Mouse (Mus musculus) G1E (cell line): ENCODE results near the gene Ctsa. TPM values are rescaled to one million over a fixed set of nuclear protein-coding genes. Genes with fewer than 3 reads are reported as not detected.
"Not testable (repeated sequence)": the region's sequence is repeated elsewhere in the genome, so short reads cannot be mapped to it uniquely, and the experiment has no call there.

Experiments
- ATAC-seq: 2 replicates; pipeline ENCODE4 v1.8.0; 2016; ENCODE audit warnings: mild to moderate bottlenecking; ENCODE audit not compliant: insufficient number of reproducible peaks, poor library complexity, low FRiP score, severe bottlenecking; ENCODE audit errors: extremely low read depth
- DNase-seq: peaks from one replicate; pipeline ENCODE4 v3.0.0; 2012; ENCODE audit warnings: low spot score
- H3K27me3 ChIP-seq: 2 replicates; pipeline ENCODE4 v1.6.1; 2012; ENCODE audit warnings: mild to moderate bottlenecking, low read length, inconsistent platforms; ENCODE audit not compliant: insufficient read depth
- H3K36me3 ChIP-seq: replicated peaks from 2 replicates; pipeline ENCODE3; 2012; ENCODE audit warnings: mild to moderate bottlenecking, inconsistent platforms
- H3K4me1 ChIP-seq: 2 replicates; pipeline ENCODE4 v1.6.1; 2012; ENCODE audit warnings: low read depth, low read length, inconsistent platforms, mixed read lengths; ENCODE audit not compliant: insufficient read depth
- H3K4me3 ChIP-seq: 2 replicates; pipeline ENCODE4 v1.5.1; 2012; ENCODE audit warnings: low read depth, mild to moderate bottlenecking, inconsistent platforms, low read length, moderate library complexity, mixed read lengths
- H3K9me3 ChIP-seq: replicated peaks from 2 replicates; pipeline ENCODE4 v1.6.1; 2012; ENCODE audit warnings: inconsistent platforms
- CTCF ChIP-seq: IDR thresholded peaks from 2 replicates; pipeline ENCODE4 v1.5.1; 2012; ENCODE audit warnings: low read depth, low read length, inconsistent platforms, mixed read lengths
- GATA1 ChIP-seq: IDR thresholded peaks from 2 replicates; pipeline ENCODE4 v1.6.1; 2012; ENCODE audit warnings: borderline replicate concordance, low read length, inconsistent platforms, mixed read lengths
- GATA2 ChIP-seq: IDR thresholded peaks from 2 replicates; pipeline ENCODE4 v1.6.1; 2012; ENCODE audit warnings: low read depth, low read length, inconsistent platforms, borderline replicate concordance
- POLR2AphosphoS5 ChIP-seq: IDR thresholded peaks from 2 replicates; pipeline ENCODE4 v1.6.1; 2012; ENCODE audit warnings: low read depth, low read length, inconsistent platforms; ENCODE audit not compliant: insufficient replicate concordance
- TAL1 ChIP-seq: conservative IDR thresholded peaks from 2 replicates; pipeline ENCODE4 v1.6.1; 2012; ENCODE audit warnings: low read depth, low read length, inconsistent platforms, mixed read lengths
- polyA plus RNA-seq: library from polyadenylated mRNA; stranded (reverse); fragments of >175 nt; gene quantifications from 2 replicates; pipeline ENCODE4 v1.2.3, GENCODE M21; 2012
- total RNA-seq, 2 experiments: library from RNA; stranded (forward) in 1 of 2; stranded (reverse) in 1 of 2; fragments of 200-1000 nt in 1 of 2; fragments of >200 nt in 1 of 2; fragmentation: Nextera tagmentation in 1 of 2; gene quantifications; 2 replicates each; pipeline ENCODE4 v1.2.3; 2014 to 2017

Ctsa gene
- total and polyA plus RNA-seq, 3 experiments = 24.7 to 68.2 (median 58.7) TPM

DNA sequence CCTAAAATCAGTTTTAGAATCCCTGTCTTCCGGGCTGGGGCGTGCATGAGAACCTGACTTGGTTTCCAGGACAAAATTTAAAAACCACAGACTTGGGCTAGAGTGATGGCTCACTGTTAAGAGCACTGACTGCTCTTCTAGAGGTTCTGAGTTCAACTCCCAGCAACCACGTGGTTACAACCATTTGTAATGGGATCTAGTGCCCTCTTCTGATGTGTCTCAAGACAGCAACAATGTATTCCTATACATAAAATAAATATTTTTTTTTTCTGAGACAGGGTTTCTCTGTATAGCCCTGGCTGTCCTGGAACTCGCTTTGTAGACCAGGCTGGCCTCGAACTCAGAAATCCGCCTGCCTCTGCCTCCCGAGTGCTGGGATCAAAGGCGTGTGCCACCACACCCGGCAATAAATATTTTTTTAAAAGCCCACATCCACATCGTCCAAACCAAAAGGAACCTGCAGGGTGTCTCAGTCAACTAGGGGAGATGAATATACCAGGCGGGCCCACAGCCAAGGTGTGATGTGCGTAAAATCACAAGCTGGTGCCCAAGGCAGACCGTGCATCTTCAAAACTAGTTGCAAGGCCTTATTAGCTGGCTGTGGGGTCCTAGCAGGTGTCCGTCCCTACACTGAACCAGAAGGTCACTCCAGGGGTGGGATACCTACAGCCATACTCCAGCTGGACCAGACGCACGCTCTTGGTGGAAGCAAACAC is 483 bp upstream of the Ctsa start:
- Histone ChIP-seq H3K27me3 (peaks cover 4% of the 10 kb centered on the region; the same call in 1 of the 2 replicates), H3K4me3 (no peak overlapping the region), H3K4me1 (peaks cover 26% of the 10 kb centered on the region), H3K36me3 (peaks cover 42% of the 10 kb centered on the region), H3K9me3 (no peaks in the 10 kb centered on the region)
- no peak for DNase-seq
- no peak for ATAC-seq
- no peak for TF ChIP-seq TAL1
- TF ChIP-seq POLR2AphosphoS5 = no peak
- no peak for TF ChIP-seq CTCF
- no peak for TF ChIP-seq GATA1
- TF ChIP-seq GATA2 = no peak

GRCm38 (mm10) chr2:164833314-164833959 is 764 bp downstream of the Ctsa start, which contains the start of gene Neurl2:
Gene Neurl2 (minus strand): TSS chr2:164833456.
- no peak for TF ChIP-seq GATA2
- no peak for TF ChIP-seq GATA1
- no peak for TF ChIP-seq CTCF
- no peak for TF ChIP-seq TAL1
- TF ChIP-seq POLR2AphosphoS5 = no peak
- Histone ChIP-seq H3K4me3 (peak within 1 kb of the TSS; percentile 80), H3K36me3 (peaks cover 41% of the 10 kb centered on the region), H3K27me3 (peaks cover 4% of the 10 kb centered on the region; the same call in 1 of the 2 replicates), H3K4me1 (peaks cover 26% of the 10 kb centered on the region), H3K9me3 (no peaks in the 10 kb centered on the region)
- peak; percentile 31 for ATAC-seq
- DNase-seq = peak; percentile 31

DNA sequence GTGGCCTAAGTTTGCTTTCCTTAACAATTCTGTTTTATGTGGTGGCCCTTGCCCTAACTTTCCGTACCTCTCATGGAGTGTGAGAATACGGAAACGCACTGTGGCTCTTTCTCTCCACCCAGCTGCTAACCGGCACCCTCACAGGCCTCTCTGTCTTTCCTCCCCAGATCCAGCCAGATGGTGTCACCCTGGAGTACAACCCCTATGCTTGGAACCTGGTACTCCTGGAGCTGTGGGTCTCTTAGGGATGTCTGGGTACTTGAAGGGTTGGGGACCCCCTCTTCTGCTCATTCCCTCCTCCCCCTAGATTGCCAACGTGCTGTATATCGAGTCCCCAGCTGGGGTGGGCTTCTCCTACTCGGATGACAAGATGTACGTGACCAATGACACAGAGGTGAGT is 1.9 kb downstream of the Ctsa start:
- no peaks in the 10 kb centered on the region for H3K9me3 ChIP-seq
- H3K27me3 ChIP-seq = peaks cover 4% of the 10 kb centered on the region; the same call in 1 of the 2 replicates
- peak overlapping the region; percentile 80 for H3K4me3 ChIP-seq
- TF ChIP-seq GATA2 = no peak
- no peak for TF ChIP-seq TAL1
- TF ChIP-seq POLR2AphosphoS5 = no peak
- no peak for TF ChIP-seq CTCF
- TF ChIP-seq GATA1 = no peak
- 0 out of 2 replicates have a peak, but pooled peaks have one; percentile 35 for ATAC-seq
- H3K4me1 ChIP-seq = peaks cover 26% of the 10 kb centered on the region
- peaks cover 44% of the 10 kb centered on the region for H3K36me3 ChIP-seq
- peak; percentile 24 for DNase-seq

DNA sequence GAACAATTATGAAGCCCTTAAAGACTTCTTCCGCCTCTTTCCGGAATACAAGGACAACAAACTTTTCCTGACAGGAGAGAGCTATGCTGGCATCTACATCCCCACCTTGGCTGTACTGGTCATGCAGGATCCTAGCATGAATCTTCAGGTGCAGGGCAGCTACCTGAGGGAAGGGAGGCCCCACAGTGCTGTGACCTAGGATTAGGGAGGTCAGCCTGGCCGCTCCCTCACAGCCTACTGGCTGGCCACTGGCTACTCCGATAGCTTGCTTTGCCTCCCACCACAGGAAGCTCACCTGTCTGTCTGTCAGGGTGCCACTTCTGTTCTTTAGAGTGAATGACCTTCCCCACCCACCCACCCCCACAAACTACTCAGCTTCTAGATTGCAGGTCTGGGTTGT is 2.5 kb downstream of the Ctsa start:
- ATAC-seq (no peak), DNase-seq (no peak)
- TF ChIP-seq CTCF = no peak
- no peak for TF ChIP-seq TAL1
- no peak for TF ChIP-seq GATA1
- TF ChIP-seq POLR2AphosphoS5 = no peak
- TF ChIP-seq GATA2 = no peak
- Histone ChIP-seq H3K36me3 (peaks cover 51% of the 10 kb centered on the region), H3K4me3 (no peak overlapping the region; the same call in 1 of the 2 replicates), H3K27me3 (peaks cover 7% of the 10 kb centered on the region; the same call in 1 of the 2 replicates), H3K9me3 (no peaks in the 10 kb centered on the region), H3K4me1 (peaks cover 26% of the 10 kb centered on the region)

DNA sequence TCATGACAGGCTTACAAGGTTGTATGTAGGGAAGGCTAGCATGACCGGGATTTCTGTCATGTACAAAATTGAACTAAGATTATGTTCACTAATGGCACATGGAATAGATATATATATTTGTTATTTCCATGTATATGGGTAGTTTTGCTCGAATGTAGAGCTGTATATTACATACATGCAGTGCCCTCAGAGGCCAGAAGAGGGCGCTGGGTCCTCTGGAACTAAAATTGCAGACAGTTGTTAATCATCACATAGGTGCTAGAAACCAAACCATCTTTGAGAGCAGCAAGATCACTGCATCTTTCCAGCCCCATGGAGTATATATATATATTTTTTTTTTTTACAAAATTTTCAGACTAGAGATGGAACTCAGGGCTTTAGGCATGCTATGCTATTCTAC is 13.1 kb downstream of the Ctsa start:
- H3K36me3 ChIP-seq = no peaks in the 10 kb centered on the region
- no peaks in the 10 kb centered on the region for H3K9me3 ChIP-seq
- DNase-seq (no peak), ATAC-seq (no peak)
- H3K27me3 ChIP-seq = peaks cover 19% of the 10 kb centered on the region
- H3K4me3 ChIP-seq = no peak overlapping the region
- no peak for TF ChIP-seq CTCF
- TF ChIP-seq TAL1 = no peak
- TF ChIP-seq GATA1 = no peak
- no peak for TF ChIP-seq POLR2AphosphoS5
- no peak for TF ChIP-seq GATA2
- H3K4me1 ChIP-seq = no peaks in the 10 kb centered on the region

- Histone ChIP-seq H3K36me3 (no peaks in the 10 kb centered on the region), H3K27me3 (peaks cover 32% of the 10 kb centered on the region), H3K4me1 (no peaks in the 10 kb centered on the region), H3K9me3 (no peaks in the 10 kb centered on the region), H3K4me3 (no peak overlapping the region)
- DNase-seq (no peak), ATAC-seq (no peak)
- TF ChIP-seq POLR2AphosphoS5 = no peak
- TF ChIP-seq GATA2 = no peak
- no peak for TF ChIP-seq CTCF
- no peak for TF ChIP-seq TAL1
- no peak for TF ChIP-seq GATA1
Observed at GRCm38 (mm10) chr2:164850061-164850460, 17.4 kb downstream of the Ctsa start.

GRCm38 (mm10) chr2:164855572-164855971 is 22.9 kb downstream of the Ctsa start:
- Histone ChIP-seq H3K4me1 (peaks cover 14% of the 10 kb centered on the region), H3K27me3 (peaks cover 64% of the 10 kb centered on the region)
- not testable (repeated sequence) for H3K4me3 ChIP-seq, H3K36me3 ChIP-seq, ATAC-seq, H3K9me3 ChIP-seq, DNase-seq
